Mouse (Mus musculus): ENCODE measurements around the gene Smim24.

- no peak for TF ChIP-seq POLR2A (IDR thresholded peaks at IDR 0.05; ENCODE audit: extremely low read depth, insufficient read depth, low read length)
- no peak for TF ChIP-seq CTCF (IDR thresholded peaks at IDR 0.05; ENCODE audit: low read depth, low read length)
These were observed 22.9 kb downstream of the Smim24 start for GRCm38 (mm10) chr10:81415549-81416310.
